Mouse (Mus musculus) intestine, embryonic 15.5 days (tissue): Measurements from ENCODE around the gene Map4k5. TPM values are rescaled to one million over a fixed set of nuclear protein-coding genes. Genes with fewer than 3 reads are reported as not detected.

ENCODE experiments used
- ATAC-seq: fragments of 200-750 bp; cut with Nextera tagmentation; 2 replicates; pipeline ENCODE4 v1.8.0; 2017; ENCODE audit warnings: moderate TSS enrichment, moderate library complexity
- H3K27ac ChIP-seq: fragments of 300-500 bp; sonication (generic); 2 replicates; pipeline ENCODE4 v1.5.1; 2015; ENCODE audit warnings: mild to moderate bottlenecking, inconsistent platforms
- H3K27me3 ChIP-seq: fragments of 300-500 bp; sonication (generic); replicated peaks from 2 replicates; pipeline ENCODE4 v1.6.1; 2015; ENCODE audit warnings: inconsistent platforms
- H3K36me3 ChIP-seq: fragments of 300-500 bp; sonication (generic); 2 replicates; pipeline ENCODE4 v1.6.1; 2015; ENCODE audit warnings: inconsistent platforms
- H3K4me1 ChIP-seq: fragments of 300-500 bp; sonication (generic); replicated peaks from 2 replicates; pipeline ENCODE4 v1.6.1; 2015; ENCODE audit warnings: inconsistent platforms
- H3K4me2 ChIP-seq: fragments of 300-500 bp; sonication (generic); replicated peaks from 2 replicates; pipeline ENCODE4 v1.6.1; 2015; ENCODE audit warnings: mild to moderate bottlenecking, inconsistent platforms
- H3K4me3 ChIP-seq: fragments of 300-500 bp; sonication (generic); replicated peaks from 2 replicates; pipeline ENCODE4 v1.5.1; 2015; ENCODE audit warnings: inconsistent platforms
- H3K9ac ChIP-seq: fragments of 300-500 bp; sonication (generic); 2 replicates; pipeline ENCODE4 v1.6.1; 2015; ENCODE audit warnings: inconsistent platforms
- H3K9me3 ChIP-seq: fragments of 300-500 bp; sonication (generic); 2 replicates; pipeline ENCODE4 v1.6.1; 2016; ENCODE audit warnings: inconsistent platforms
- WGBS: fragments of 180-500 bp; shearing (Covaris S2); methylation state at CpG from one replicate; pipeline ENCODE4 v1.1.7; 2015; 5-methylcytosine and 5-hydroxymethylcytosine counted together
- polyA plus RNA-seq: library from polyadenylated mRNA; unstranded; fragments of >200 nt; fragmentation: Nextera tagmentation; extraction: Ambion mirVana; gene quantifications from 2 replicates; pipeline ENCODE4 v1.2.1, GENCODE M21; 2015

The Map4k5 gene
- polyA plus RNA-seq, 1 experiment from 2014 or later = 25.4 TPM

- Histone ChIP-seq H3K4me1 (no peaks in the 10 kb centered on the region), H3K9ac (no peak overlapping the region)
These were observed 37.2 kb downstream of the Map4k5 start for GRCm38 (mm10) chr12:69855641-69856300.

DNA sequence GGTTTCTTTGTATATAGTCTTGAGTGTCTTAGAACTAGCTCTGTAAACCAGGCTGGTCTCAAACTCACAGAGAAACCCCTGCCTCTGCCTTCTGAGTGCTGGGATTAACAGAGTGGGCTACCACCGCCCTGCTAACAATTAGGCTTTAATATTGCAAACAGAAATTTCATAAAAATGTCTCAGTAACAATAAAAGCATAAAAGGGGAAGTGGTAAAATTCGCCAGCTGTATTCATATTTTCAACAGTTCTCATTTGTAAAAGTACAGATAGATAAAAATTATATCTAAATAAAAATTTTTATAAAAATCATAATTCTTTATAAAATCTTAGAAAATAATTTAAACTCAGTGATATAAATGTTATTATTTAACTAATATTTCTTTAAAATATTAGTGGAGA lies 39.1 kb downstream of the Map4k5 start:
- ATAC-seq = no peak
- no peaks in the 10 kb centered on the region for H3K27me3 ChIP-seq
- no peaks in the 10 kb centered on the region for H3K9me3 ChIP-seq
- no peak overlapping the region for H3K4me3 ChIP-seq
- H3K36me3 ChIP-seq = peaks cover 9% of the 10 kb centered on the region
- H3K4me1 ChIP-seq = no peaks in the 10 kb centered on the region
- 88% methylated on average over 2 of the region's 2 CpGs for whole genome bisulfite sequencing
- H3K27ac ChIP-seq = no peak overlapping the region
- no peak overlapping the region for H3K9ac ChIP-seq
- H3K4me2 ChIP-seq = no peak overlapping the region

More at GRCm38 (mm10) chr12:69855641-69856300, 37.2 kb downstream of the Map4k5 start:
- no peak for ATAC-seq
- H3K4me3 ChIP-seq = no peak overlapping the region
- H3K27me3 ChIP-seq = no peaks in the 10 kb centered on the region
- H3K9me3 ChIP-seq = no peaks in the 10 kb centered on the region
- peaks cover 9% of the 10 kb centered on the region for H3K36me3 ChIP-seq
- 93% methylated on average over 12 of the region's 12 CpGs for WGBS
- no peak overlapping the region for H3K27ac ChIP-seq
- no peak overlapping the region for H3K4me2 ChIP-seq

GRCm38 (mm10) chr12:69853387-69853786 lies 39.6 kb downstream of the Map4k5 start:
- Histone ChIP-seq H3K9me3 (no peaks in the 10 kb centered on the region), H3K4me3 (no peak overlapping the region), H3K27ac (no peak overlapping the region), H3K4me2 (no peak overlapping the region), H3K27me3 (no peaks in the 10 kb centered on the region), H3K4me1 (no peaks in the 10 kb centered on the region), H3K9ac (no peak overlapping the region), H3K36me3 (peaks cover 9% of the 10 kb centered on the region)
- 83% methylated on average over 11 of the region's 11 CpGs for WGBS
- ATAC-seq = no peak

DNA sequence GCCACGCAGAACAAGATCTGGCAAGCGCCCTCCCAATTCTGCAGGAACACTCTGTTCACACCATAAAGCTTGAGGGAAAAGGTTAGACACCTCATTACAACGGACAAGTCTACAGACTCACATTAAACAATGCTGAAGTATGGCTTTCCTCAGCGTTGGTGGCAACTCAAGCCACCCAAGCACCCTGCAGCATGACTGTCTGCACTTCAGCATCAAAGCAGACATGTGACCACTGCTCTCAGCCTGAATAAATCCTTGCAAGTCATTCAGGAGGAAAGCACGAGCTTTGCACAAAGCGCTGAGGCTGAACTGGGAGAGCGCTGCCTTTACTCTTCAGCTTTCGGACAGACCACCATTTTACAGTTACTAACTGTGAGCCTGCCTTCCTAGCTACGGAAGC lies 40.7 kb downstream of the Map4k5 start:
- Histone ChIP-seq H3K4me2 (no peak overlapping the region), H3K36me3 (peaks cover 9% of the 10 kb centered on the region), H3K27me3 (no peaks in the 10 kb centered on the region), H3K9me3 (no peaks in the 10 kb centered on the region), H3K9ac (no peak overlapping the region), H3K27ac (no peak overlapping the region), H3K4me3 (no peak overlapping the region), H3K4me1 (no peaks in the 10 kb centered on the region)
- WGBS = 86% methylated on average over 9 of the region's 9 CpGs
- no peak for ATAC-seq

GRCm38 (mm10) chr12:69848083-69848878 lies 44.7 kb downstream of the Map4k5 start:
- Histone ChIP-seq H3K4me2 (no peak overlapping the region), H3K36me3 (peaks cover 9% of the 10 kb centered on the region), H3K4me1 (no peaks in the 10 kb centered on the region), H3K27me3 (no peaks in the 10 kb centered on the region), H3K9me3 (no peaks in the 10 kb centered on the region), H3K9ac (no peak overlapping the region), H3K27ac (no peak overlapping the region), H3K4me3 (no peak overlapping the region)
- 82% methylated on average over 12 of the region's 12 CpGs for WGBS
- ATAC-seq = no peak

DNA sequence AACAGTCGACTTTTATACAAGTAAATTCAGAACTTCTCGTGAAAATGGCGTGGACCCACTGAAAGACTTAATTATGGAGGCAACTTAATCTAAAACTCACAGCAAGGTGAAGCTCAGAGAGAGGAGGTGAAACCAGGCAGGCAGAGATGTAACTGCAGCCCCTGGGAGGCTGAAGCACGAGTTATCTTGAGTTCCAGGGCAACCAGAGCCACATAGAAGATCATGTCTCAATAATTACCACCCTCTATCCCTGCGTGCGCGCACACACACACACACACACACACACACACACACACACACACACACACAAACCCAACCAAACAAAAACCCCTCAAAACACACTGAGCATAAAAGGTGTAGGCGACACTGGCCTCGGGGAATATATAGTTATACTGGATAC lies 46.5 kb downstream of the Map4k5 start:
- no peaks in the 10 kb centered on the region for H3K4me1 ChIP-seq
- H3K4me3 ChIP-seq = no peak overlapping the region
- H3K27ac ChIP-seq = no peak overlapping the region
- WGBS = 89% methylated on average over 9 of the region's 9 CpGs
- H3K27me3 ChIP-seq = no peaks in the 10 kb centered on the region
- no peaks in the 10 kb centered on the region for H3K9me3 ChIP-seq
- ATAC-seq = no peak
- no peak overlapping the region for H3K4me2 ChIP-seq
- peaks cover 7% of the 10 kb centered on the region; the same call in 1 of the 2 replicates for H3K36me3 ChIP-seq
- H3K9ac ChIP-seq = no peak overlapping the region

GRCm38 (mm10) chr12:69845722-69846121 lies 47.3 kb downstream of the Map4k5 start:
- Histone ChIP-seq H3K27ac (no peak overlapping the region), H3K9me3 (no peaks in the 10 kb centered on the region), H3K9ac (no peak overlapping the region), H3K4me3 (no peak overlapping the region), H3K4me1 (no peaks in the 10 kb centered on the region), H3K4me2 (no peak overlapping the region), H3K36me3 (peaks cover 7% of the 10 kb centered on the region; the same call in 1 of the 2 replicates), H3K27me3 (no peaks in the 10 kb centered on the region)
- no peak for ATAC-seq
- WGBS = 92% methylated on average over 9 of the region's 9 CpGs

- Histone ChIP-seq H3K4me2 (no peak overlapping the region), H3K36me3 (peaks cover 7% of the 10 kb centered on the region; the same call in 1 of the 2 replicates), H3K4me3 (no peak overlapping the region), H3K27me3 (no peaks in the 10 kb centered on the region), H3K9ac (no peak overlapping the region), H3K9me3 (no peaks in the 10 kb centered on the region), H3K4me1 (no peaks in the 10 kb centered on the region), H3K27ac (no peak overlapping the region)
- 79% methylated on average over 19 of the region's 19 CpGs for WGBS
- ATAC-seq = no peak
These were observed 49.2 kb downstream of the Map4k5 start for GRCm38 (mm10) chr12:69843531-69844445.

DNA sequence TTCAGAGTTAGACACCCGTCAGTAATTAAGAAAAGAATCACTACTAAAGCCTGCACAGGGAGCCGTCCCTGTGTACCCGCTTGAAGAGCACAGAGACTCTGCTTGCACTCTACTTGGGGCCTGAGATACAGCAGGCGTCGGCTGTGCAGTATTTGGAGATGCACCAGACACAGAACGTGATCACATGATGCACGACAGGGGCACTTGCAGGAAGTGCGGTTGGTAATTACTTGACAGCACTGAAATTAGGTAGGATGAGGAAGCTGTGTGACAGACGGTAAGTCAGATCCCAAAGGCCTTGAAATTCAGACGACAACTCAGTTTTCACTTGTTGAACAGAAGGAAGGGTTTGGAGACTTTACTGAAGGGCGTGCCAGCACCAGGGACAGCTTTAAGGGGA lies 54.6 kb downstream of the Map4k5 start:
- no peak for ATAC-seq
- no peak overlapping the region for H3K27ac ChIP-seq
- no peak overlapping the region for H3K4me2 ChIP-seq
- no peak overlapping the region for H3K4me3 ChIP-seq
- H3K9me3 ChIP-seq = no peaks in the 10 kb centered on the region
- no peak overlapping the region for H3K9ac ChIP-seq
- H3K27me3 ChIP-seq = no peaks in the 10 kb centered on the region
- H3K36me3 ChIP-seq = peaks cover 12% of the 10 kb centered on the region; the same call in 1 of the 2 replicates
- H3K4me1 ChIP-seq = no peaks in the 10 kb centered on the region
- 67% methylated on average over 11 of the region's 11 CpGs for WGBS

- 87% methylated on average over 12 of the region's 12 CpGs for WGBS
- no peak overlapping the region for H3K9ac ChIP-seq
These were observed 58.9 kb downstream of the Map4k5 start for GRCm38 (mm10) chr12:69833982-69834604.

GRCm38 (mm10) chr12:69831239-69831910 lies 61.6 kb downstream of the Map4k5 start:
- Histone ChIP-seq H3K9ac (no peak overlapping the region), H3K27ac (no peak overlapping the region), H3K4me3 (no peak overlapping the region), H3K36me3 (peaks cover 17% of the 10 kb centered on the region; the same call in 1 of the 2 replicates), H3K4me2 (no peak overlapping the region), H3K4me1 (no peaks in the 10 kb centered on the region), H3K9me3 (no peaks in the 10 kb centered on the region), H3K27me3 (no peaks in the 10 kb centered on the region)
- 86% methylated on average over 9 of the region's 9 CpGs for WGBS
- no peak for ATAC-seq

More at GRCm38 (mm10) chr12:69833982-69834604, 58.9 kb downstream of the Map4k5 start:
- Histone ChIP-seq H3K36me3 (peaks cover 8% of the 10 kb centered on the region; the same call in 1 of the 2 replicates), H3K4me1 (no peaks in the 10 kb centered on the region), H3K4me2 (no peak overlapping the region), H3K27me3 (no peaks in the 10 kb centered on the region), H3K27ac (no peak overlapping the region), H3K9me3 (no peaks in the 10 kb centered on the region), H3K4me3 (no peak overlapping the region)
- ATAC-seq = no peak
